Mouse (Mus musculus): ENCODE measurements around the gene Trappc11. TPM values are rescaled to one million over a fixed set of nuclear protein-coding genes. Genes with fewer than 3 reads are reported as not detected.

Trappc11 gene
- polyA plus RNA-seq (2015; fragmentation: Nextera tagmentation; extraction: Ambion mirVana) = 41.7 and 42.4 TPM in 2 replicates

DNA sequence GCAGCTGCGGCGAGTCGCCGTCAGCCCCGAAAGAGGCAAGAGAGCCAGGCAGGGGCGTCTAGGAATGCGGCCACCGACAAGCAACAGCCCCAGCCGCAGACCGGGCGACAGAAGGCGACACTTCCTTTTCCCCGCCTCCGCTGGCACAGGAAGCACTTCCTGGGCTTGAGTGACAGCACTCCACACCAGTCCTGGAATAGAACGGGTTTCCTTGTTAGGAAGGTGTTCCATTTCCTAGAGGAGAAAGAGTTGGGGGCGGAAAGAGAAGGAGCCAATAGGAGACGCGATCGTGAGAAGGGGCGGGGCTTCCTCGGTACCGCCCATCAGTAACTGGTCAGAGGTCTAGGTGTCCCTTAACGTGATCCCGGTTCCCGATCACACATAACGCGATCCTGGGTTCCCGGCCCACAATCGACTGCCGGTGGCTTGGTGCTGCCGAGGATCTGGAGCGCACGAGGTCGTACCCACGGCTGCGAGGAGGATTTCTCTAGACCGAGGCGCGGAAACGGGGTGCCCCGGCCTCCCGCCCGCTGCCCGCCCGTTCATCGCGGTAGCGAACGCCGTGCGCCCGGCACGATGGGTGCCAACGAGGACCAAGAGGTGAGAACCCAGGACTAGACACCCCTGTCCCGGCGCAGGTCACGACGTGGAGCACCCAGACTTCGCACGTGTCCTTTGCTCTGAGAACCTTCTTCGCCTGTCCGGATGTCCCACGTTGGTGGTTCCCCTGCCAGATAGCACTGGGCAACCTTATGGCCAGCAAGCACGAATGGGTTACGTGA is at the start of gene Trappc11, which contains the start of gene Rwdd4a:
Trappc11 (minus strand) TSS at position 127 of the 782 bp plus-strand sequence.
Rwdd4a (plus strand) TSS at position 321 of the 782 bp plus-strand sequence.
- H3K36me3 ChIP-seq = peaks cover 29% of the 10 kb centered on the region
- H3K27ac ChIP-seq = peak within 1 kb of the TSS; percentile 86
- peak within 1 kb of the TSS; percentile 88 for H3K4me3 ChIP-seq (replicated peaks)
- peak within 1 kb of the TSS; percentile 89 for H3K9ac ChIP-seq (replicated peaks)
- no peaks in the 10 kb centered on the region for H3K27me3 ChIP-seq
- peak; percentile 100 for ATAC-seq
- WGBS = under 1% methylated on average over 60 of the region's 65 CpGs
- no peaks in the 10 kb centered on the region for H3K9me3 ChIP-seq
- peaks cover 33% of the 10 kb centered on the region for H3K4me1 ChIP-seq (replicated peaks)
- peak within 1 kb of the TSS; percentile 77 for H3K4me2 ChIP-seq (replicated peaks)

DNA sequence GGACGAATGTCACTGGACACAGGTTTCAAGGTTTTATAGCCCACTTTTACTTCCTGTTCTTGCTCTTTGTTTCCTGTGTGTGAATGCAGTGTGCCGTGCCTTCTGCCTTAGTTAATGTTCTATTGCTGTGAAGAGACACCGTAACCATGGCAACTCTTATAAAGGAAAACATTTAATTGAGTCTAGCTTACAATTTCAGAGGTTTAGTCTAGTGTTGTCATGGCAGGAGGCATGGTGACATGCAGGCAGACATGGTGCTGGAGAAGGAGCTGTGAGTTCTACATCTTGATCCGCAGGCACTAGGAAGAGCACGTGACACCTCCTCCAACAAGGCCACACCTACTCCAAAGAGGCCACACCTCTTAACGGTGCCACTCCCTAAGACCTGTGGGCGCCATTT is 48.2 kb upstream of the Trappc11 start:
- no peak overlapping the region for H3K27ac ChIP-seq
- no peak overlapping the region for H3K9ac ChIP-seq (replicated peaks)
- 0 out of 2 replicates have a peak, but pooled peaks cover 3% of the 10 kb centered on the region for H3K9me3 ChIP-seq
- ATAC-seq = no peak
- 75% methylated on average over 7 of the region's 7 CpGs for WGBS
- H3K4me1 ChIP-seq (replicated peaks) = no peaks in the 10 kb centered on the region
- no peak overlapping the region for H3K4me3 ChIP-seq (replicated peaks)
- H3K4me2 ChIP-seq (replicated peaks) = no peak overlapping the region
- no peaks in the 10 kb centered on the region for H3K27me3 ChIP-seq
- no peaks in the 10 kb centered on the region for H3K36me3 ChIP-seq

DNA sequence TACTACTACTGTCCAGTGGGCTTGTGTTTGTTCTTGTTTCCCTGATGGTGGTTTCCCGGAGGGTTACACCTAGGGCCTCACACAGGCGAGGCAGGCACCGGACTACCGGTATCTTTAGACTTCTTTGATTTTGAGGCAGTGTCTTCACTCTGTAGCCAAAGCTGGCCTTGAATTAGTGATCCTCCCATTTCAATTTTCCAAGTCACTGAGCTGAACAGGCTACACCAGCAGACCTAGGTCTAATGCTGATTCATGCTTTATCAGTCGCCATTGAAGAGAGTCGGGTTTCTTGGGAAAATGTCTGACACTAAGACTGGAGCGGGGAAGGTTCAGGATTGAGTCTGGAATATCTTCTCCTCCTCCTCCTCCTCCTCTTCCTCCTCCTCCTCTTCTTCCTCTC is 40.2 kb upstream of the Trappc11 start:
- Histone ChIP-seq H3K4me1 (replicated peaks) (no peaks in the 10 kb centered on the region), H3K36me3 (no peaks in the 10 kb centered on the region), H3K27me3 (no peaks in the 10 kb centered on the region), H3K27ac (no peak overlapping the region), H3K4me2 (replicated peaks) (no peak overlapping the region), H3K9me3 (peaks cover 4% of the 10 kb centered on the region; the same call in 1 of the 2 replicates), H3K4me3 (replicated peaks) (no peak overlapping the region), H3K9ac (replicated peaks) (no peak overlapping the region)
- no peak for ATAC-seq
- 85% methylated on average over 7 of the region's 7 CpGs for WGBS

DNA sequence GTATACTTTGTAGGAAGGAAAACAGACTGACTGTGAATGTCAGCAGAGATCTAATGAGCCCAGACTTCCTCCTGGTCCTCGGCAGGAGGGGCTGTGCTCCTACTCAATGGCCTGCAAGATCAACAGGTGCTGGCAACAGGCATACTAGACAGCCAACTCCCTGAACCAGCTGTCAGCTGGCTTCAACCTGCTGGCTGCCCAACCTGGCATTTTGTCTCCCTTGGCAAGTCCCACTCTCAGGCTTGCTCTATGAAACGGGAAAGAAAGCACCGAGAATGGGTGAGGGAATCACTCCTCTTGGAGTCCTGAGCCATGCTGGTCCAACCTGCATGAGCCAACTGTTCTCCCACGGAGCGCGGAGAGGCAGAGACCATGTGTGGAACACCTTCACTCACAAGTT is 36.9 kb upstream of the Trappc11 start:
- H3K9me3 ChIP-seq = no peaks in the 10 kb centered on the region

DNA sequence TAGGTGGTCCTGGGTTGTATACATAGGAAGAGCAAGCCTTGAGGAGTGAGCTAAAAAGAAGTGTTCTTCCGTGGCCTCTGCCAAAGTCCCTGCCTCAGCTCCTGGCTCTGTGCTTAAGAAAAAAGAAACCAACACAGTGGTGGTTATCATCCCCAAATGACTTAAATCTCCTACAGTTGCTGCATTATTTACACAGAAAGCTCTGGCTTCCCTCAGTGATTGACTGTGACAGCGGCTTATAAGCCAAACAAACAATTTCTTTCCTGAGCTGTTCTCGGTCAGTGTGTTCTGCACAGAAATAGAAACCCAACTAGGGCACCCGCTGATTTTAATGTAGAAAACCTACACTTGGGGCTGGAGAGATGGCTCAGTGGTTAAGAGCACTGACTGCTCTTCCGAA is 34.8 kb upstream of the Trappc11 start:
- no peaks in the 10 kb centered on the region for H3K4me1 ChIP-seq (replicated peaks)
- WGBS = 91% methylated on average over 5 of the region's 5 CpGs
- H3K9ac ChIP-seq (replicated peaks) = no peak overlapping the region
- no peaks in the 10 kb centered on the region for H3K36me3 ChIP-seq
- no peak for ATAC-seq
- no peak overlapping the region for H3K4me3 ChIP-seq (replicated peaks)
- no peak overlapping the region for H3K4me2 ChIP-seq (replicated peaks)
- no peak overlapping the region for H3K27ac ChIP-seq
- no peaks in the 10 kb centered on the region for H3K9me3 ChIP-seq
- H3K27me3 ChIP-seq = no peaks in the 10 kb centered on the region

More for the DNA sequence above, 36.9 kb upstream of the Trappc11 start:
- Histone ChIP-seq H3K4me3 (replicated peaks) (no peak overlapping the region), H3K9ac (replicated peaks) (no peak overlapping the region), H3K27me3 (no peaks in the 10 kb centered on the region), H3K4me2 (replicated peaks) (no peak overlapping the region), H3K27ac (no peak overlapping the region), H3K4me1 (replicated peaks) (no peaks in the 10 kb centered on the region), H3K36me3 (no peaks in the 10 kb centered on the region)
- 92% methylated on average over 6 of the region's 6 CpGs for WGBS
- ATAC-seq = no peak

DNA sequence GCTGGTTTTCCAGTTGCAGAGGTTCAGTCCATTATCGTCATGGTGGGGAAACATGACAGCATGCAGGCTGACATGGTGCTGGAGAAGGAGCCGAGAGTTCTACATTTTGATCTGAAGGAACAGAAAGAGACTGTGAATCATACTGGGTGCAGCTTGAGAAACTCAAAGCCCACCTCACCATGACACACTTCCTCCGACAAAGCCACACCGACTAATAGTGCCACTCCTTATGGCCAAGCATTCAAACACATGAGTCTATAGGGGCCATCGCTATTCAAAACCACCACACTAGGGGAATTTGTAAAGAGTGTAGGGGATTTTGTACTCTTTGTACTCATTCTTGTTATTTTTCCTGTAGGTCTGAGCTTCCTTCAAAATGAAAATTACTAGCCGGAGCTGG is 33.3 kb upstream of the Trappc11 start:
- H3K9me3 ChIP-seq = no peaks in the 10 kb centered on the region
- no peak overlapping the region for H3K4me3 ChIP-seq (replicated peaks)
- no peak overlapping the region for H3K27ac ChIP-seq
- no peak overlapping the region for H3K9ac ChIP-seq (replicated peaks)
- no peak for ATAC-seq
- no peak overlapping the region for H3K4me2 ChIP-seq (replicated peaks)
- H3K4me1 ChIP-seq (replicated peaks) = no peaks in the 10 kb centered on the region
- 90% methylated on average over 6 of the region's 6 CpGs for WGBS
- no peaks in the 10 kb centered on the region for H3K27me3 ChIP-seq
- no peaks in the 10 kb centered on the region for H3K36me3 ChIP-seq

DNA sequence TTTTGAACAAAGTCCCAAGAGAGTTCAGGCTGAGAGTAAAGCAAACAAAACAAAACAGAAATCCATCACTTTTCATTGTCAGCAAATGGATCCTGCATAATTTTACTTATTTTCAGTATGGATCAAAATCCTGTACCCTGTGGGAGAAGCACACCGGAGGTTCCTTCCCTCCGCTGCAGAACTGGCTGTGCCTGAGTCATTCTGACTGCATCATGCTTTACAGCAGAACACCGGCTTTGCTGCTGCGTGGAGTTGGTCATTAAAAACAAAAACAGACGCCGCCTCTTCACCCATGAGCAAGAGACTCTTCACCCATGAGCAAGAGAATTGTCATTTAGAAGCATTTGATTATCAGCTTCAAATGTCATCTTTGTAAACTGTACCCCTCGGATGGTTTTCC is 27.5 kb upstream of the Trappc11 start:
- H3K4me1 ChIP-seq (replicated peaks) = no peaks in the 10 kb centered on the region
- no peak overlapping the region for H3K27ac ChIP-seq
- no peaks in the 10 kb centered on the region for H3K9me3 ChIP-seq
- no peaks in the 10 kb centered on the region for H3K27me3 ChIP-seq
- ATAC-seq = no peak
- H3K4me2 ChIP-seq (replicated peaks) = no peak overlapping the region
- WGBS = 93% methylated on average over 7 of the region's 7 CpGs
- no peak overlapping the region for H3K4me3 ChIP-seq (replicated peaks)
- H3K9ac ChIP-seq (replicated peaks) = no peak overlapping the region
- no peaks in the 10 kb centered on the region for H3K36me3 ChIP-seq

DNA sequence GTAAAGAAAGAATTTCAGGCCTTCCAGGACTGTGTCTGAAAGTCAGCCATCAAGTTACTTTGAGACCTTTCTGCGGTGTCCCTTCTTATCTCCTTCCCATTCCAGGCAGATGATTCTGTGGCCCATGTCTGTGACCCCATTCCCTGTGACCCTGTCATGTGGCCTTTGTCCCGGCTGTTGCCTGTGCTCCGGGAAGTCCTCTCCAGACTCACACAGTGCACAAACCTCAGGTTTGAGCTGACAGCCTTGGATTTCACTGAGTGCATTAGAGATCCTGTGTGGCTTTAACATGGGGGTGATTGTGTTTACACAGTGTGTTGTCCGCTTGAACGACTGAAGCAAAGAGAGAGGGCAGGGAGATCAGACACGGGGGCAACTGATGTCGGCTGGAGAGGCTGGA is 25.0 kb upstream of the Trappc11 start:
- no peak overlapping the region for H3K9ac ChIP-seq (replicated peaks)
- peaks cover 5% of the 10 kb centered on the region for H3K36me3 ChIP-seq
- no peaks in the 10 kb centered on the region for H3K4me1 ChIP-seq (replicated peaks)
- H3K27ac ChIP-seq = no peak overlapping the region
- H3K4me2 ChIP-seq (replicated peaks) = no peak overlapping the region
- H3K4me3 ChIP-seq (replicated peaks) = no peak overlapping the region
- no peaks in the 10 kb centered on the region for H3K27me3 ChIP-seq
- no peaks in the 10 kb centered on the region for H3K9me3 ChIP-seq
- 46% methylated on average over 7 of the region's 7 CpGs for WGBS
- ATAC-seq = no peak

DNA sequence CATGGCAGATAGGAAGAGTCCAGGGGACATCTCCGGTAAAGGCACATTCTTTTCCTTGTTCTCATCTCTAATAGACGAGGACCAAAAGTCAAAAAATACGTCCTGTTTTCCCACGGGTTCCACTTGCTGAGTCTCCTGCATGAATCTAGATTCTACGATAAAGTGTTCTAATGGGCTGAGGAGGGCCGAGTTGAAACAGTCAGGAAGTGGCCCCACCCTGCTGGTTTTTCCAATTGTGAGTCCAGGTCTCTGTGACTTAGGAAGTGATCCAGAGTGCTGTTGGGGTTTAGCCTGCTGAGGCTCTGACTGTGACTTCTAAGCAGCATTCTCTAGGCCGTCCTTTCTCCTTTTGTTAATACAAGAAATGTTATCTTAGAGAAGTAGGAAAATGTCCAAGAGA is 23.2 kb upstream of the Trappc11 start:
- Histone ChIP-seq H3K27ac (no peak overlapping the region), H3K4me2 (replicated peaks) (no peak overlapping the region), H3K9ac (replicated peaks) (no peak overlapping the region), H3K9me3 (no peaks in the 10 kb centered on the region), H3K4me3 (replicated peaks) (no peak overlapping the region), H3K27me3 (no peaks in the 10 kb centered on the region), H3K36me3 (peaks cover 13% of the 10 kb centered on the region), H3K4me1 (replicated peaks) (no peaks in the 10 kb centered on the region)
- 88% methylated on average over 7 of the region's 7 CpGs for WGBS
- ATAC-seq = no peak

DNA sequence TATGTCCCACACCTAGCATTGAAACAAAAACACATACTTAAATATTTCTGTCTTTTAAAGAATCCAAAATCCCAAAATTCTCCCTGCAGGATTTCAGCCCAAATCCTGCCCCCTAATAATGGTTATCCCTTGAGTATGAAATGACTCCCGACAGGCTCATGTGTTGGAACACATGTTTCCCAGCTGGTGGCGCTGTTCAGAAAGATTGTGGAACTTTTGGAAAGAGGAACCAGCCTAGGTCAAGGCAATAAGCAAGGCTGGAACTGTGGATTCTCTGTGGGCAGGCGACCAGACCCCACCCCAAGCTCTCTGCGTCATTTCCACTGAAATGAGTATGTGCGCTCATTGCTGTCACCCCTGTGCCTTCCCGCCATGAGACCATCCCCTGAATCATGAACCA is 20.3 kb upstream of the Trappc11 start:
- H3K27me3 ChIP-seq = no peaks in the 10 kb centered on the region
- H3K9ac ChIP-seq (replicated peaks) = no peak overlapping the region
- no peaks in the 10 kb centered on the region for H3K4me1 ChIP-seq (replicated peaks)
- H3K27ac ChIP-seq = no peak overlapping the region
- H3K9me3 ChIP-seq = no peaks in the 10 kb centered on the region
- WGBS = 87% methylated on average over 6 of the region's 6 CpGs
- H3K4me3 ChIP-seq (replicated peaks) = no peak overlapping the region
- H3K36me3 ChIP-seq = peaks cover 39% of the 10 kb centered on the region
- no peak for ATAC-seq
- H3K4me2 ChIP-seq (replicated peaks) = no peak overlapping the region

DNA sequence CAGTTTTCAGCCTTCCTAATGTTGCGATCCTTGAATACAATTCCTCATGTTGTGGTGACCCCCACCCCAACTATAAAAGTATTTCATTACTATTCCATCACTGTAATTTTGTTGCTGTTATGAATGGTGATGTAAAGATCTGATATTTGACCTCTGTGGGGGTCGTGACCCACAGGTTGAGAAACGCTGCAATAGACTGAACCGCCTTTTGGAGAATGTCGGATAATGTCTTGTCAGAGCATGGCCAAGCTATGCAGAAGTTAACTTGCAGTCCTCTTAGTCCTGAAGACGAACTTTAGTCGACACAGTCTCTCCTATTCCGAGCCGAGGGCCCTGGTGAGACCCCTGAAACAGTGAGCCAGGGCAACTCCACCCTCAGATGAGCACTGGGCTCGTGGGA is 13.8 kb upstream of the Trappc11 start:
- 97% methylated on average over 10 of the region's 10 CpGs for WGBS
- Histone ChIP-seq H3K4me3 (replicated peaks) (no peak overlapping the region), H3K27me3 (no peaks in the 10 kb centered on the region), H3K9me3 (no peaks in the 10 kb centered on the region), H3K36me3 (peaks cover 88% of the 10 kb centered on the region), H3K27ac (no peak overlapping the region), H3K9ac (replicated peaks) (no peak overlapping the region), H3K4me2 (replicated peaks) (no peak overlapping the region), H3K4me1 (replicated peaks) (no peaks in the 10 kb centered on the region)
- no peak for ATAC-seq

DNA sequence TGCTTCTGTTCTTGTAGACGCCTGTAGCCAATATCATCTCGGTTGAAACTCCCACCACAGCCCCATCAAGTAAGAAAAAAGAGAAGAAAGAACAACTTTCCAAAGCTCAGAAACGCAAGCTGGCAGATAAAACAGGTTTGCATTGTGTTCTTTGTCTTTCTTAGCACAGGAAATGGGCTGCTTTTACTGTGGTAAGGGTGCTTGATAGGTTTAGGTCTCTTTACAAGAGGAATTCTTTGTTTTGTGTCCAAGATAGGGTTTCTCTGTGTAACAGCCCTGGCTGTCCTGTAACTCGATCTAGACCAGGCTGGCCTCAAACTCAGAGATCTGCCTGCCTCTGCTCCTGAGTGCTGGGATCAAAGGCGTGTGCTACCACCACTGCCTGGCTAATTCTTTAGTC is 10.8 kb upstream of the Trappc11 start:
- H3K9me3 ChIP-seq = no peaks in the 10 kb centered on the region
- no peak for ATAC-seq
- WGBS = 93% methylated on average over 5 of the region's 5 CpGs
- no peaks in the 10 kb centered on the region for H3K27me3 ChIP-seq
- H3K4me1 ChIP-seq (replicated peaks) = no peaks in the 10 kb centered on the region
- H3K36me3 ChIP-seq = peaks cover 82% of the 10 kb centered on the region
- no peak overlapping the region for H3K4me2 ChIP-seq (replicated peaks)
- no peak overlapping the region for H3K4me3 ChIP-seq (replicated peaks)
- no peak overlapping the region for H3K27ac ChIP-seq
- no peak overlapping the region for H3K9ac ChIP-seq (replicated peaks)

DNA sequence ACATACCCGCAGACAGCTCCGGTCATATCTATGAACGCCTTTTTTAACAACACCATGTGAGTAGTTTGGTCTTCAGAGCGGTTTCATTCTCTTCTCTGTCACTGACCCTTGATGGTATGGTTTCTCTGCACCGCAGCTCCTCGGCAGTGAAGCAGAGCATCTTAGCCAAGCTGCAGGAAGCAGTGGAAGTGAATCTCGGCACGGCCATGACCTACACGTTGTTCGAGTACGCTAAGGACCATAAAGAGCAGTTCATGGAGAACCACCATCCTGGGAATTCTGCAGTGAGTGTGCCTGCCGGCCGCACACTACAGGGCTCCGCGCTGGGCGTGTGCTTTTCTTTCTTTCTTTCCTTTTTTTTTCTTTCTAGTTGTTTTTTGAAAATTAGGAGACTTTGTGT is 9.5 kb upstream of the Trappc11 start:
- no peak overlapping the region for H3K27ac ChIP-seq
- WGBS = 96% methylated on average over 16 of the region's 16 CpGs
- H3K36me3 ChIP-seq = peaks cover 76% of the 10 kb centered on the region
- H3K4me3 ChIP-seq (replicated peaks) = no peak overlapping the region
- H3K9me3 ChIP-seq = no peaks in the 10 kb centered on the region
- no peak overlapping the region for H3K9ac ChIP-seq (replicated peaks)
- no peaks in the 10 kb centered on the region for H3K4me1 ChIP-seq (replicated peaks)
- ATAC-seq = no peak
- no peaks in the 10 kb centered on the region for H3K27me3 ChIP-seq
- no peak overlapping the region for H3K4me2 ChIP-seq (replicated peaks)
